Mouse (Mus musculus) layer of hippocampus, adult 2 months (tissue): ENCODE measurements around the gene Ccdc28b. TPM values are rescaled to one million over a fixed set of nuclear protein-coding genes. Genes with fewer than 3 reads are reported as not detected.
A peak's percentile ranks its signal among the peaks of the same experiment; 100 is the strongest.

Experiments used
- DNase-seq, 2 experiments: peaks; one replicate each; pipeline ENCODE4 v3.0.0; 2022; ENCODE audit warnings: low spot score in 2 of 2
- H3K27ac ChIP-seq: fragments of 200-600 bp; 2 replicates; pipeline ENCODE4 v1.8.1; 2022
- H3K4me3 ChIP-seq: fragments of 200-600 bp; 2 replicates; pipeline ENCODE4 v1.8.1; 2022; ENCODE audit warnings: mild to moderate bottlenecking
- CTCF ChIP-seq: fragments of 200-600 bp; conservative IDR thresholded peaks from 2 replicates; pipeline ENCODE4 v1.8.1; 2022; ENCODE audit warnings: antibody characterized with exemption, mild to moderate bottlenecking, moderate library complexity
- total RNA-seq, 2 experiments: library from RNA; stranded (reverse); gene quantifications; 2 replicates each; pipeline ENCODE4 v1.2.3; 2021

Gene Ccdc28b
- total RNA-seq, 2 experiments from 2014 or later = 70.2 to 81.0 TPM

DNA sequence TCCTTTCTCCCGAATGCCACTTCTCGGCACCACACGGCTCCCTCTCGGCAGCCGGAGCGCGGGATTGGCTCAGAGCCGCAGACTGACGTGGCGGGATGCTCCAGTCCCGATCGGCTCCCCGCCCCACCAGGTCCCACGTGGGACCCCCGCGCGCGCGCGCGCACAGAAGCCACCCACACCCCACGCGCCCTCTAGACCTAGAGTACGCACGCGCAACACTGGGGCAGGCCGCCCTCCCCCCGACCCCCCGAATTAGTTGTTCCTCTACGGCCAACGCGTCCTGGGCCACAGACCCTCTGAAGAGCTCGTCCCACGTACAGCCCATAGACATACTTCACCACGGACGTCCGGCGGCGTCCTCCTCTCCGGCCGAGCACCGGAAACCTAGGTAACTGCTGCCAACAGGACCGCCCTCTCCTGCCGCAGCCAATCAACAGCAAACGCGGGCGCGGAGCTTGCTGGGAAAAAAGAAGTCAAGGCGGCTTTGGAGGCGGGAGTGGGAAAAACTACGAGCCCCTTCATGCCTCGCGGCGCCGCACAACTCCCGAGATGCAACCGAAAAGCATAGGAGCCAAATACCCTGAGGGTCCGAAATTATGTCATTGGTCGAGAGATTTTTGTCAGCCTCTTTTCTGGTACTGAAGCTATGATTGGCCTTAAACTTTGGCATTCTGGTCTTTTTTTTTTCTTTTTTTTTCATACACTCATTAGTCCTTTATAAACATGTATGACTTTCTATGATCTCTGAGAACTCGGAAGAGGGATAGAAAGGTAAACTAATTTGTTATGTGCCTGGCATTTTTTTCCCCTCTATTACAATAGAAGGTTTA lies 17.1 kb upstream of the Ccdc28b start, which contains the start of gene Txlna:
Gene Txlna, minus strand, starts transcription at position 428 of the 830 bp plus-strand sequence.
- DNase-seq = peak; percentile 97 to 98
- TF ChIP-seq CTCF = no peak
- H3K27ac ChIP-seq = peak within 1 kb of the TSS; percentile 95
- peak within 1 kb of the TSS; percentile 80 for H3K4me3 ChIP-seq

DNA sequence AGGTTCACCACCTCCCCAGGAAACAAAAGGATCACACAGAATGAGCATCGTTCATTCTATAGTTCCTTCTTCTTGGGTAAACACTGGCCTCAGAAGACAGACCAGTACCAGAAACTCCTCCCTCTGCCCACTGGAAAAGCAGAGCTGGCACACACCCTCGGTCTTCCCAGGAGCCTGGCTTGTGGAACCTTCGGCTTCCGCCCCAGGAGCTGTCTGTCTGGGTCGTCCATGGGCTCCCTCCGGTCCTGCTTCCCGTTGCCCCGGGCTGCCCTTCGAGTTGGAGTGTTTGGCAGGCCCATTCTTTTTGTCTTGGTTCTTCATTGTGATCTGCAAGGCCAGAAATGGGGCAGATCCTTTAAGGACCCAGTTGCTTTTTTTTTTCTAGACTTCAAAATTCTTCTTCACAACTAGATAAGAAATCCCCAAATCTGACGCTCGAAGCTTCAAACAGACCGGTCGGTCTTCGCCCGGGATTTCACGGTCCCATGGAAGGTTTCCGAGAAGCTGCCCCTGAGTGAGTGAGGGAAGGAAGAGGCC lies 16.4 kb upstream of the Ccdc28b start:
- Histone ChIP-seq H3K27ac (peak overlapping the region; percentile 95), H3K4me3 (peak overlapping the region; percentile 80)
- no peak for DNase-seq
- no peak for TF ChIP-seq CTCF

DNA sequence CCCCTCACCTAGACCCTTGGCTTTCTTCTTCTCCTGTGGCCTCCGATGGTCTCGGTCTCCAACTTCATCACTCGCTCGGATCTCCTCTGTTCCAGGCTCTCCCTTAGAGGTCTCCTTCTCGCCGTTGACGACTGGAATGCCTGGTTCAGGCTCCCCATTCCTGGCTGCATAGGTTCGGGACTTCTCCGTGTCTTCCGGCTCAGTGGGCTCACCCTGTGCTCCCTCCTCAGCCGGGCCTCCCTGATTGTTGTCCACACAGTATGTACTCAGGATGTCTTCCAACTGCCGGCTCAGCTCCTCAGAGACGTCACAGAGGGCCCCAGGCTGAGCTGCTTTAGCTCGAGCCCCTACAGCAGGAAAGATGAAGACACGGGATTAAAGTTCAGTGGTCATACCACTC lies 15.5 kb upstream of the Ccdc28b start:
- no peak for DNase-seq
- Histone ChIP-seq H3K4me3 (peak overlapping the region; percentile 80), H3K27ac (peak overlapping the region; percentile 95; the same call in 1 of the 2 replicates)
- no peak for TF ChIP-seq CTCF

DNA sequence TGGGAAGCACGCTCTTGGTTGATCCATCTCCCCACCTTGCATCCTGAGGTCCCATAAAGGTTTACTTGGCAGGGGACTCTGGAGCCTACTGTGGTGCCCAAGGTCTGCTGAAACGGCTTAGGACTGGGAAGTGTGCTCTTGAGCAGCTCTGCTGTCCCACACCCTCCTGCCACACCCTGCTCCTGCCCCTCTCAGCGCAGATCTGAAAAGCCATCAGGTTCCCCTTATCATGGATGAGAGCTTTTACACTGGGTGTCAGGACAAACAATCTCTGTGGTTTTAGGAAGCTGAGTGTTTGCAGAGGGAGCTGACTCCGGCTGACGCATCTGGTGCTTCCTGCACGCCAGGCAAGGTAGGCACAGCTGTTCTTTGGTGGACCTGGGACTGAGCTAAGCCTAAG lies 10.1 kb upstream of the Ccdc28b start:
- H3K27ac ChIP-seq = no peak overlapping the region
- DNase-seq = no peak
- no peak for TF ChIP-seq CTCF
- H3K4me3 ChIP-seq = no peak overlapping the region

DNA sequence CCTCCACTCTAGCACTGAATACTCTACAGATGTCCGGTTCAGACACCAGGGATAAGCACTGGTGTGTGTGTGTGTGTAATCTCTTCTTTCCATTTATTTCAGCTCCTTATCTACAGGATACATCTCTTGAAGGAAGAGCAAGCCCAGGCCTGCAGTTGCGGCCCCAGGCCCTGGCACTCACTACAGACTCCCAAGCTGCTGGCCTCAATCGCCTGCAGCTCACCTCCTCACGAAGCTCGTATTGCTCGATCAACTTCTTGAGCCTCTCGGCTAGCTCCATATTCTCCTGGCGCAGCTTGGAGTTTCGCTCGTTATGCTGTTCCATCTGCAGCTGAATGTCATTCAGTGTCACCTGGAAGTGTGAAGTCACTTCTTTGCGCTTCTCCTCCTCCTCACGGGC lies 8.1 kb upstream of the Ccdc28b start:
- peak overlapping the region; percentile 40; the same call in 1 of the 2 replicates for H3K27ac ChIP-seq
- DNase-seq = no peak
- no peak overlapping the region for H3K4me3 ChIP-seq
- no peak for TF ChIP-seq CTCF

DNA sequence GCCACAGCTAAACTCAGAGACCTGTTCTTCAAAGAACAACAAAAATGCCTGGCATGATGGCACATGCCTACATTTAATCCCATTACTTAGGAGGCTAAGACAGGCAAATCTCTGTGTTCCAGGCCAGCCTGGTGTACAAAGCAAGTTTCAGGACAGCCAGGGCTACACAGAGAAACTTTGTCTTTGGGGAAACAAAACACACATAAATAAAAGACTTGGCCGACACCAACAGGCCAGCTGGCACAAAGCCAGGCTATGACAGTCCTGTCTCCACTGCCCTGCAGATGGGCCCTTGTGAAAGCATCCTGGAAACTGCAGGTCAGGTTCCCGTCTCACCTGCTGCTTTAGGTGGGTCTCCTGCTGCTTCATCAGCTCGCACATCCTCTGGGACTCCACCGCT lies 7.2 kb upstream of the Ccdc28b start:
- peak overlapping the region; percentile 40; the same call in 1 of the 2 replicates for H3K27ac ChIP-seq
- no peak for DNase-seq
- no peak for TF ChIP-seq CTCF
- no peak overlapping the region for H3K4me3 ChIP-seq

DNA sequence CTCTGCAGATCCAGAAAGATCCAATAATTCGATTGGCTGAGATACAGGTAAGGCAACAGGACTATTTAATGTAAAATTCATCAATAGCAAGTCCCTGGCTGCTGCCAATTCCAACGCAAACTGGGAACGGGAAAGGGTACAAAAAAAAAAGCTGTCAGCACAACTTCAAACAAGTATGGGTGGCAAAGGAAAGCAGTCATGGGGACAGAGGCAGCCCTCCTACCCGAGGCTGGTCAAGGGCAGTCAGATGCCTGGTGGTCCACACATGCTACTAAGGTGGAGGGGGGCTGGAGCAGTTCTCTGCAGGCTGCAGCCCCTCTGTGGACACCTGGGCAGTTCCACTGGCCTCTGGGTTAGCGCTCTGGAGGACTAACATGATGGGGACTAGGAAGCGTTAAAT lies 2.3 kb upstream of the Ccdc28b start:
- DNase-seq = no peak
- H3K4me3 ChIP-seq = no peak overlapping the region
- H3K27ac ChIP-seq = peak overlapping the region; percentile 98; the same call in 1 of the 2 replicates
- no peak for TF ChIP-seq CTCF

DNA sequence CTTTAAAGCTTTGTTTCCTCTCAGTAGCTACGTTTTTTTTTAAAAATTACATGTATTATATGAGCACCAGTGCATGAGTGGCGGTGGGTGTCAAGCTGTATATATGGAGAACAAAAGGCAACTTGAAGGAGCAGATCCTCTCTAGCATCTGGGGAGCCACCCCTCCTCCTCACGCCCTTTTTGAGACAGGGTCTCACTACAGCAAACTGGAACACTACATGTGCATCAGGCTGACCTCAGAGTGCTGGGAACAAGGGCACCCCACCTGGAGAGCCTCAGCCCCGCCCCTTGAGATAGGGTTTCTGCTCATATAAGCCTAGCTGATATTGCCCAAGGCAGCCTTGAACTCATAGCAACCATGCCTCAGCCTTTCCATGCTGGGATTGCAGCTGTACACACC lies 1.7 kb upstream of the Ccdc28b start:
- TF ChIP-seq CTCF = no peak
- no peak for DNase-seq
- H3K4me3 ChIP-seq = no peak overlapping the region

DNA sequence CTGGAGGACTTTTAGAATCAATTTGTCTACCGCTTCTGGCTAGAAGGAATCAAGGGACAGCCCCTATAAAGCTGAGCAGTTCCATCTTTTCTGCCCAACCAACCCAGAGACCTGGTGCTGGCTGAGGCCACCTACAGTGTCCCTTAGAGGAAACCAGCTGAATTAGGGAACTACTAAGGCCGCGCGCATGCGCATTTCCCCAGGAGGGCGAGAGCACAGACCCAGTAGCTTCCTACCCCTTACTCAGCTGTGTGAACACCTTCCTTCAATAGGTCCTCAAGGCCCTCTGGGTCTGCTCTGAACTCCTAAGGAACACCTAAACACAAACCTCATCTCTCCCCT lies 1.3 kb upstream of the Ccdc28b start:
- TF ChIP-seq CTCF = no peak
- peak in 1 of 2 experiments; percentile 49 for DNase-seq
- peak overlapping the region; percentile 90 for H3K4me3 ChIP-seq
- H3K27ac ChIP-seq = peak overlapping the region; percentile 98

More for the DNA sequence above, 1.7 kb upstream of the Ccdc28b start:
- peak overlapping the region; percentile 98 for H3K27ac ChIP-seq

DNA sequence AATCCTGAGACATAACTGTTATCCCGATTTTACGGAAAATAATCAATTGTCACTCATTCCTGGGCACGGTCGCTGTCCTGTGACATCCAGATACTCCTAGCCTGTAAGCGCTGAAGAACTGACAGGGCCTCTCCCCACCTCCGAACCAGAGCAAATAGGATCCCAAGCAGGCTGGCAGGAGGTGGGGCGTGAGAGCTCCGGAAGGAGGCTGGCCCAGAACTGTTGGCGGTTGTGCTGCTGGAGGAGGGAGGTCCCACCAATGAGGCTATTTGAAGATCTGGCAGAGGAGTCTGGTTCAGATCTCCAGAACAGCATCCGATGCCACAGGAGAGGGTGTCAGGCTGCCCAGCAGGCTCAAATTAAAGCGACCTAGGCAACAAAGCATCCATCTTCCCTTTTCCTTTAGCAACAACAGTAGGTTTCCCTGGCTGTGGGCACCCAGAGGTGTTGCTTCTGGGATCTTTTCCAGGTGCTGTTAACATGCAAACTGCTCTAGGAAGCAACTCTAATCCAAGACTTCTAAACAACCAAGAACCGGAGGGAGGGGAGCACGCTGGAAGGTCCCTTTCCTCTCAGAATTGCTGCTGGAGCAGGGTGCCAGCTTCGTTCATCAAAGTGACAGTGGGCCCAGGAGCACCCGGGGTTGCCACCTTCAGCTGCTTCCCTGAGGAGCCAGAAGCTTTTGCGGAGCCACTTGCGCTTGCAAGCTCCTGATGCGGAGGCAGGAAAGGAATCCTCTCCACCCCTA lies 708 bp upstream of the Ccdc28b start:
- peak overlapping the region; percentile 90 for H3K4me3 ChIP-seq
- no peak for TF ChIP-seq CTCF
- H3K27ac ChIP-seq = peak overlapping the region; percentile 98
- peak; percentile 90 to 95 for DNase-seq

DNA sequence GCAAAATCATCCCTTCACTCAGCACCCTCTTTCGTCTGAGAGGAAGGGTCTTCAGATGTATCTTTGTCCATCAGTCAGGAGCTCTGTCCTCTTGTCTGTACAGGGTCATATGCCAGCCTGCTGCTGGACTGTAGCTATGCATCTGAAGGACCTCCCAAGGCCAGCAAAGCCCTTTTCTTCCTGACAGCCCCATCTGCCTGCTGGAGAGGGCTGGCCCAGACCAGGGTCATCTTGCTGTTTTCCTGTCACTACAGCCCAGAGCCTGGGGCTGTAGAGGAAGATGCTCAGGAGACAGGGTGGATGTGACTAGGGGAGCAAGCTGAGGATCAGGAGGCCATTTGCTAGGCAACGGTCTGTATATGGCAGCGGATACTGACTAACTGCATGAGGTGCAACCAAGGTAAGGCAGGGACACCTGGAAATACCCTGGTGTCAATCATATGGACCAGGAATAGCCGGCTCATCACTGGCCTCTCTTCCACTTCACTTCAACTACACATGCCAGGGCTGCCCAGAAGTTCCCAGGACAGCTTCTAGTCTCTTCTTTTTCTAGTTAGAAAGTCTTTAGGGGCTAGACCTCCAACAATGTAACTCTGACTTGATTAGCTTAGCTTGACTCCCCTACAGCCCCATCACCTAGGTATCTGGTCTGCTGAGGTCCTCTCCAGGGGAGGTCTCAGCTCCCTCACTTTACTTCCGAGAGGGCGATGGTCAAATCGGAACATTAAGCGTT lies 778 bp downstream of the Ccdc28b start:
- peak overlapping the region; percentile 98 for H3K27ac ChIP-seq
- no peak for TF ChIP-seq CTCF
- H3K4me3 ChIP-seq = peak overlapping the region; percentile 90
- DNase-seq = no peak

DNA sequence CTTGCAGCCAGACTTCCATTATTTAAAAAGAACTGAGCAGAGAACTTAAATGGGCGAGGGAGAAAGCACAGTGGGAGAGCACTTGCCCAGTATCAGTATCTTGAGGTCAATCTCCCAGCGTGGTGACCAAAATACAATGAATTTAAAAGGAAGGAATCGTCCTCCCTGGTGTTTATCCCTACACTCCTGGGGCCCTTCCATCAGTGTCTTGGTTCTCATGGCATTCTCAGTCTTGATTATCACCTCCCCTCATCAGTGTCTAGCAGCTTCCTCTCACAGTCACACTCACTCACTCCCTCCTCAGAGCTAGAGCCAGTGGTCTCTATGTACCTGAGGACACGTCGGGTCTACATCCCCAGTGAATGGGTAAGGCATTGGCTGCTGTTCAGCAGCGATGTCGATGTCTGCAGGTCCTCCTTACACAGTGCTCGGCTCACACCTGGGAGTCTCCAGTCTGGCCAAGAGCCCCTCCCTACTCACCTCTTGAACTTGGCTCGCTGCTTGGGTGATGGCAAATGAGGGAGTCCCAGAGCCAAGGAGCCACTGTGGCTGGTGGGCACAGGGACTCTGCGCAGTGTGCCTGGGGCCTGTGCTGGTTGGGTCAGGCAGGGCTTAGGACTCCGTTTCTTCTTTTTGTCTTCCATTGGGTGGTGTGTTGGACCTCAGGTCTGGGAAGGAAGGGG lies 1.5 kb downstream of the Ccdc28b start:
- DNase-seq = no peak
- peak overlapping the region; percentile 98 for H3K27ac ChIP-seq
- peak; percentile 28; the same call in 1 of the 2 replicates for TF ChIP-seq CTCF
- H3K4me3 ChIP-seq = peak overlapping the region; percentile 90
